Mouse (Mus musculus) retina, postnatal 7 days (tissue): ENCODE measurements around the gene Gramd1c.

Source experiments
- DNase-seq: peaks from one replicate; pipeline ENCODE4 v3.0.0-alpha.2; 2012; ENCODE audit warnings: low read depth, low spot score

The Gramd1c gene

DNA sequence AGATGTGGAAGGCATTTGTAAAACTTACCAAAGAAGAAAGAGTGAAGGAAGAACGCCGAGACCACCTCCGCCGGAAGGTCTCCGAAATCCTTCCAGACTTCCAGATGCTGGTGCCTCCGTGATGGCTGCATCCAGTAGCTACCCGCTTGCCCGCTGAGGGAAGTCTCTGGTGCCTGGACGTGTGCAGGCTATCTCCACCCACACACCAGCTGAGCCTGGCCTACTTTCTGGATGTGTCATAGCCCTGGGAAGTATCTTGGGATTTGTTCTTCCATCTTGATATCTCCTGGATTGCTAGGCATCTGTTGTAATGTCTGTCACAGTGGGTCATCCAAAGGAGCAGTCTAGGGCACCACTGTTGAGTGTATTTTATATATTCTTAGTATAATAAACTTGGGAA is 99.9 kb downstream of the Gramd1c start:
- DNase-seq, result no peak

DNA sequence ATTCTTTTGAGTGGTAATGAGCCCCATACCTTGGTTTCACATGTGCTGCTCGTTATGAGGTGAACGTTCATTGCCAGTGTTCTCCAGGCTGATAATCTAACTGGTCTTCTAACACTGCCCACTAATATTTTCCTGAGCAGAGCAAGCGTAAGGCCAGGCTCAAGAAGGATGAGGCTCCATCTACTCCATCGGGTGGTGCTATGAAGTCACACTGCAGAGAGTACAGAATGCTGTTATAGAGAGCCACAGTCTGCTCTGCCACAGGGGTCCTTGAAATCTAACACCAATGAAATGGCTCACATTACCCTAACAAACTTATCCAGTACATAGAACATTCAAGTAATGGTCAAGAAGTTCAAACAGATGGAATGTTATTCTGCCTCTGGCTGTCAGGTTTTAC is 105.1 kb downstream of the Gramd1c start:
- DNase-seq, result no peak

DNA sequence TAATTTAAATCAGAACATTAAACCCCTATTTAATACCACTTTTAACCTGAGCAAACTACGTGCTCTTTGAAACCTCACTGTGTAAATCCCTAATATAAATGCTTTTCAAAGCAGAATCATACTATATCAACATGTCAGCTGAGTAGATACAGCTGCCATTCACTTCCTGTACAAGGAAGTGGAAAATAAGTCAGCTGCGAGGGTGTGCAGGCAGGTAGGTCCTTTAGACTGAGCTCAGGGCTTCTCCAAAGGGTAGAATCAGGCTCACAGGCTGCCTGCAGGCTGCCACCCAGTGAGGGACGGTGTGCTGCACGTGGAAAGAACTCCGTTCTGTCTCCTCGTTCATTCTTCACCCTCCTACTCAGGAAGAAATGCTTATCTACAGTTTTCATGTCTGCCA is 108.2 kb downstream of the Gramd1c start:
- no peak for DNase-seq

DNA sequence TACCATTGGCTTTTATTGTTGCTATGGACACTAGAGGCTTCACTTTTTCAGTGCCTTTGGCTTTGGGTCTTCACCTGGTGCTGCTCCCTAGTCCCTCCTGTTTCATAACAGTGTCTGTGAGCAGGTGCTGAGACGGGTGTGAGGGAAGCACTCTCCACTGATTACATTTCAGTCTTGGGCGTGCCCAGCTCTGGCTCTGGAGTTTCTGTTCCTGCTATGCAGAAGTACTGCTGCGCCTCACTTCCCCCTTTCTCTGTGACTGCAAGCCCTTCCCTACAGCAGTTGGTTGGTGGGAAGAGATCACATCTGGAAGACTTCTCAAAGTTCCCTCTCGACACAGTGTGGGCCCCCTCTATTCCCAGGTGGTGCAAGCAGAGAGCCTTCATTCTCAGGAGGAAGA is 111.6 kb downstream of the Gramd1c start:
- DNase-seq, result no peak

GRCm38 (mm10) chr16:43945869-43946268 is 117.3 kb downstream of the Gramd1c start:
- DNase-seq, result no peak

DNA sequence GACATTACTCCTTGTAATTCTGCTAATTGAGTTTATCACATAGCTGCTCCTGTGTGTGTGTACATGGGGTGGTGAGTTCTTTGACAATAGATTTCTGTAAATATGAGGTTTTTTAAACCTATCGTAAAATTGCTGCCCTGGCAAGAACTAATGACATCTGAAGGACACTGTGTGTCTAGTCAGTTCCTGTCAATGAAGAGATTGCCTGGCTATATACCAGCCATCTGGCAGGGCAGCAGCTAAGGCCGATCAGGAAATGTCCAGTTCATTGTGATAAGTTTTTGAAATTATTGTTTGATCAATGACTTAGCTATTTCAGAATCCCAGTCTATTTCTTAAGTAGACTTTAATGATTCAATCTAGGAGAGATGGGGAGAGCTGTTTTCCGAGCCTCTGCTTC is 117.8 kb downstream of the Gramd1c start:
- no peak for DNase-seq

DNA sequence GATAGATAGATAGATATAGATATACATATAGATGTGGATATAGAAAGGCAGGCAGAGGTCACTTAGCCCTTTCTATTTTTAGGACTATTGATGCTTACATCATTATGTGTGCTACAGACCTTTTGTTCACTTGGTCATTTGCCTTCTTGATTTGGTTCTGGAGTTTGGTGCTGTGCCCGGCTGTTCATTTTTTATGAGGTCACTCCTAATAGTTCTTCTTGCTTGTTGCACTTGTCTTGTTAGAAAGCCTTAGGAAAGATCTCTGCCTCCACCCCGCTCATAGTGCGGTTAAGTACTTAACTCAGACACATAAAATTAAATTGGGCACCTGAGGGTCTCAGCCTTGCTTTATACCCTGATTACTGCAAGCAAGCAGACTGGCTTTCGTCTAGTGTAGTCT is 122.3 kb downstream of the Gramd1c start:
- DNase-seq, result no peak

GRCm38 (mm10) chr16:43935892-43936291 is 127.3 kb downstream of the Gramd1c start:
- DNase-seq, result no peak

GRCm38 (mm10) chr16:43935367-43935766 is 127.8 kb downstream of the Gramd1c start:
- DNase-seq, result no peak

DNA sequence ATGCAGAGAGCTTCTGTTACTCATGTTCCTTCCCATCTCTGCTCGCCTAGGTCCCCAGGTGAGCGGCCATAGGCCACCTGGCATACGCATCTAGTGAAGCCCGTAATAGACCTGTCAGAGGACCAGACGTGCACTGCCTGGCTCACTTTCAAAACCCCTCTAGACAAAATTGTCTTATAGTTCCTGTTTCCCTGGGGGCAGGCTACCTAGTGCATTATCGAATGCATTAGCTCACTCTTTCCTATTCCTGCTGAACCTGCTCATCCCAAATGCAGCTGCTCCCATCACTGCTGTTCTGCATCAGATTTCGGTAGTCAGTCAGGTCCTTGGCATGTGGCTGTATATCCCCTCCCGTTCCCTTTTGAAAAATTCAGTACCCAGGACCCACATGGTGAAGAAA is 128.3 kb downstream of the Gramd1c start:
- DNase-seq, result no peak

DNA sequence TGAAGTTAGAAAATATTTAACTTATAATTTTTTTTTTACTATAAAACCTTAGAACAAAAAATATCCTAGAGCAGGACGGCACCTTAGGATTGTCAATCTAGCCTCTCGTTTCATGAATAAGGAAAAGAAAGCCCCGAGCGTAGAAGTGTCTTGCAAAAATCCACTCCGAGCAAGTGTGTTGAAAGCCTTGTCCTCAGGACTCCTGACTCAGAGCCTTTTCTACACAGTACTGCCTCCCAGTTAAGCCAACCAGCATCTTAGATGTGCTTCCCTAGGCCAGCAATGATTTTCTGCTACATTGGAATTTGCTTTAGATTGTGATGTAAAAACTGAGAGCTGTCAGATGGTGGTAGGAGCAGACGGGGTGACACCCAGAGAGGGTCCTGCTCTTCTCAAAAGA is 130.1 kb downstream of the Gramd1c start:
- DNase-seq, result no peak

- no peak for DNase-seq
Measured at GRCm38 (mm10) chr16:43932319-43932718, 130.8 kb downstream of the Gramd1c start.

- no peak for DNase-seq
Measured at GRCm38 (mm10) chr16:43931502-43931901, 131.6 kb downstream of the Gramd1c start.

DNA sequence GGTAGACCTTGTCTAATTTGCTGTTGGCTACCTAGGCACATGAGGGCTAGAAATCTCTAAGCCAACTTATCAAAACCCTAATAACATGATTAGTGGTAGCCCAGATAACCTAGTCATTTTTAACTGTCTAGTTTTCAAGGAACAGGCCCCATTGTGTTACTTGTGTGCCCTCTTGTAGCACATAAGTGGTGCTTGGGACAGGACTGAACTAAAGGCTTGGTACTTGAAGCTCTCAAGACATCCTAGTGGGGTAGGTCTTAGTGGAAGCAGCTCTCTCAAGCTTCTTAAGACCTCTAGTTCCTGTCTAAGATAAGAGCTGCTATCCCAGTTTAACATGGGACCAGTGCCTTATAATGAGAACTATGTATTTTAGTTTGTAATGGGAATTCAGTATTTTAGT is 132.6 kb downstream of the Gramd1c start:
- no peak for DNase-seq
